Mouse (Mus musculus): ENCODE measurements around the gene Kras. TPM values are rescaled to one million over a fixed set of nuclear protein-coding genes. Genes with fewer than 3 reads are reported as not detected.

Gene Kras
- polyA plus RNA-seq, 1 experiment from 2014 or later = 81.1 TPM

- peaks cover 11% of the 10 kb centered on the region; the same call in 1 of the 2 replicates for H3K36me3 ChIP-seq (ENCODE audit: control insufficient read depth, insufficient read depth, low read length)
- H3K27ac ChIP-seq (ENCODE audit: low read length) = no peak overlapping the region
- H3K4me2 ChIP-seq (replicated peaks; ENCODE audit: low read depth, low read length) = no peak overlapping the region
- no peak for ATAC-seq (ENCODE audit: insufficient number of reproducible peaks, insufficient read depth, low FRiP score, low read depth)
- 76% methylated on average over 4 of the region's 4 CpGs for WGBS
- H3K9me3 ChIP-seq (ENCODE audit: control insufficient read depth, low read depth, low read length) = no peaks in the 10 kb centered on the region
- H3K27me3 ChIP-seq (ENCODE audit: control insufficient read depth, insufficient read depth, low read length) = no peaks in the 10 kb centered on the region
- H3K4me3 ChIP-seq (ENCODE audit: low read depth, low read length) = no peak overlapping the region
- H3K9ac ChIP-seq (replicated peaks; ENCODE audit: low read depth, low read length) = no peak overlapping the region
- no peaks in the 10 kb centered on the region for H3K4me1 ChIP-seq (ENCODE audit: control insufficient read depth, insufficient read depth, low read length)
Observed at GRCm38 (mm10) chr6:145237148-145237547, 12.9 kb downstream of the Kras start.

GRCm38 (mm10) chr6:145235367-145235766 is 14.7 kb downstream of the Kras start:
- H3K9ac ChIP-seq (replicated peaks; ENCODE audit: low read depth, low read length) = no peak overlapping the region
- H3K36me3 ChIP-seq (ENCODE audit: control insufficient read depth, insufficient read depth, low read length) = peaks cover 20% of the 10 kb centered on the region
- H3K27me3 ChIP-seq (ENCODE audit: control insufficient read depth, insufficient read depth, low read length) = no peaks in the 10 kb centered on the region
- 93% methylated on average over 6 of the region's 6 CpGs for WGBS
- no peaks in the 10 kb centered on the region for H3K4me1 ChIP-seq (ENCODE audit: control insufficient read depth, insufficient read depth, low read length)
- no peak overlapping the region for H3K27ac ChIP-seq (ENCODE audit: low read length)
- no peaks in the 10 kb centered on the region for H3K9me3 ChIP-seq (ENCODE audit: control insufficient read depth, low read depth, low read length)
- H3K4me3 ChIP-seq (ENCODE audit: low read depth, low read length) = no peak overlapping the region
- no peak for ATAC-seq (ENCODE audit: insufficient number of reproducible peaks, insufficient read depth, low FRiP score, low read depth)
- no peak overlapping the region for H3K4me2 ChIP-seq (replicated peaks; ENCODE audit: low read depth, low read length)

GRCm38 (mm10) chr6:145234391-145234790 is 15.6 kb downstream of the Kras start:
- H3K4me1 ChIP-seq (ENCODE audit: control insufficient read depth, insufficient read depth, low read length) = no peaks in the 10 kb centered on the region
- no peaks in the 10 kb centered on the region for H3K27me3 ChIP-seq (ENCODE audit: control insufficient read depth, insufficient read depth, low read length)
- no peak overlapping the region for H3K27ac ChIP-seq (ENCODE audit: low read length)
- no peak overlapping the region for H3K4me2 ChIP-seq (replicated peaks; ENCODE audit: low read depth, low read length)
- no peak overlapping the region for H3K9ac ChIP-seq (replicated peaks; ENCODE audit: low read depth, low read length)
- whole genome bisulfite sequencing = 80% methylated on average over 1 of the region's 1 CpGs
- no peak for ATAC-seq (ENCODE audit: insufficient number of reproducible peaks, insufficient read depth, low FRiP score, low read depth)
- H3K4me3 ChIP-seq (ENCODE audit: low read depth, low read length) = no peak overlapping the region
- peaks cover 18% of the 10 kb centered on the region for H3K36me3 ChIP-seq (ENCODE audit: control insufficient read depth, insufficient read depth, low read length)
- H3K9me3 ChIP-seq (ENCODE audit: control insufficient read depth, low read depth, low read length) = no peaks in the 10 kb centered on the region

GRCm38 (mm10) chr6:145226296-145226695 is 23.7 kb downstream of the Kras start:
- Histone ChIP-seq H3K27me3 (ENCODE audit: control insufficient read depth, insufficient read depth, low read length) (no peaks in the 10 kb centered on the region), H3K36me3 (ENCODE audit: control insufficient read depth, insufficient read depth, low read length) (peaks cover 12% of the 10 kb centered on the region), H3K4me2 (replicated peaks; ENCODE audit: low read depth, low read length) (no peak overlapping the region), H3K9ac (replicated peaks; ENCODE audit: low read depth, low read length) (no peak overlapping the region), H3K9me3 (ENCODE audit: control insufficient read depth, low read depth, low read length) (no peaks in the 10 kb centered on the region), H3K4me3 (ENCODE audit: low read depth, low read length) (no peak overlapping the region), H3K4me1 (ENCODE audit: control insufficient read depth, insufficient read depth, low read length) (no peaks in the 10 kb centered on the region), H3K27ac (ENCODE audit: low read length) (no peak overlapping the region)
- no peak for ATAC-seq (ENCODE audit: insufficient number of reproducible peaks, insufficient read depth, low FRiP score, low read depth)
- WGBS = 94% methylated on average over 3 of the region's 3 CpGs

- H3K36me3 ChIP-seq (ENCODE audit: control insufficient read depth, insufficient read depth, low read length) = peaks cover 11% of the 10 kb centered on the region; the same call in 1 of the 2 replicates
- no peaks in the 10 kb centered on the region for H3K9me3 ChIP-seq (ENCODE audit: control insufficient read depth, low read depth, low read length)
- H3K4me1 ChIP-seq (ENCODE audit: control insufficient read depth, insufficient read depth, low read length) = no peaks in the 10 kb centered on the region
- H3K4me2 ChIP-seq (replicated peaks; ENCODE audit: low read depth, low read length) = no peak overlapping the region
- ATAC-seq (ENCODE audit: insufficient number of reproducible peaks, insufficient read depth, low FRiP score, low read depth) = no peak
- 89% methylated on average over 6 of the region's 6 CpGs for WGBS
- no peak overlapping the region for H3K9ac ChIP-seq (replicated peaks; ENCODE audit: low read depth, low read length)
- H3K27ac ChIP-seq (ENCODE audit: low read length) = no peak overlapping the region
- H3K27me3 ChIP-seq (ENCODE audit: control insufficient read depth, insufficient read depth, low read length) = no peaks in the 10 kb centered on the region
- no peak overlapping the region for H3K4me3 ChIP-seq (ENCODE audit: low read depth, low read length)
Observed at GRCm38 (mm10) chr6:145224246-145224645, 25.8 kb downstream of the Kras start.

GRCm38 (mm10) chr6:145215826-145216225 is 34.2 kb downstream of the Kras start:
- Histone ChIP-seq H3K9ac (replicated peaks; ENCODE audit: low read depth, low read length) (no peak overlapping the region), H3K27me3 (ENCODE audit: control insufficient read depth, insufficient read depth, low read length) (no peaks in the 10 kb centered on the region), H3K27ac (ENCODE audit: low read length) (no peak overlapping the region), H3K4me2 (replicated peaks; ENCODE audit: low read depth, low read length) (no peak overlapping the region), H3K36me3 (ENCODE audit: control insufficient read depth, insufficient read depth, low read length) (peaks cover 20% of the 10 kb centered on the region), H3K9me3 (ENCODE audit: control insufficient read depth, low read depth, low read length) (no peaks in the 10 kb centered on the region), H3K4me3 (ENCODE audit: low read depth, low read length) (no peak overlapping the region), H3K4me1 (ENCODE audit: control insufficient read depth, insufficient read depth, low read length) (0 out of 2 replicates have a peak, but pooled peaks cover 6% of the 10 kb centered on the region)
- no peak for ATAC-seq (ENCODE audit: insufficient number of reproducible peaks, insufficient read depth, low FRiP score, low read depth)
- WGBS = 87% methylated on average over 3 of the region's 3 CpGs

GRCm38 (mm10) chr6:145213916-145214315 is 36.1 kb downstream of the Kras start:
- ATAC-seq (ENCODE audit: insufficient number of reproducible peaks, insufficient read depth, low FRiP score, low read depth) = no peak
- Histone ChIP-seq H3K9ac (replicated peaks; ENCODE audit: low read depth, low read length) (no peak overlapping the region), H3K4me3 (ENCODE audit: low read depth, low read length) (no peak overlapping the region), H3K27me3 (ENCODE audit: control insufficient read depth, insufficient read depth, low read length) (no peaks in the 10 kb centered on the region), H3K9me3 (ENCODE audit: control insufficient read depth, low read depth, low read length) (no peaks in the 10 kb centered on the region), H3K4me1 (ENCODE audit: control insufficient read depth, insufficient read depth, low read length) (peaks cover 9% of the 10 kb centered on the region; the same call in 1 of the 2 replicates), H3K4me2 (replicated peaks; ENCODE audit: low read depth, low read length) (no peak overlapping the region), H3K27ac (ENCODE audit: low read length) (no peak overlapping the region), H3K36me3 (ENCODE audit: control insufficient read depth, insufficient read depth, low read length) (peaks cover 16% of the 10 kb centered on the region)
- WGBS = 77% methylated on average over 2 of the region's 2 CpGs

- Histone ChIP-seq H3K9me3 (ENCODE audit: control insufficient read depth, low read depth, low read length) (no peaks in the 10 kb centered on the region), H3K27me3 (ENCODE audit: control insufficient read depth, insufficient read depth, low read length) (no peaks in the 10 kb centered on the region), H3K27ac (ENCODE audit: low read length) (peak overlapping the region; percentile 96), H3K4me1 (ENCODE audit: control insufficient read depth, insufficient read depth, low read length) (peaks cover 9% of the 10 kb centered on the region; the same call in 1 of the 2 replicates), H3K4me3 (ENCODE audit: low read depth, low read length) (peak overlapping the region; percentile 77), H3K9ac (replicated peaks; ENCODE audit: low read depth, low read length) (peak overlapping the region; percentile 84), H3K4me2 (replicated peaks; ENCODE audit: low read depth, low read length) (peak overlapping the region; percentile 83), H3K36me3 (ENCODE audit: control insufficient read depth, insufficient read depth, low read length) (peaks cover 7% of the 10 kb centered on the region)
- 2% methylated on average over 21 of the region's 21 CpGs for WGBS
- 0 out of 2 replicates have a peak, but pooled peaks have one; percentile 16 for ATAC-seq (ENCODE audit: insufficient number of reproducible peaks, insufficient read depth, low FRiP score, low read depth)
Observed at GRCm38 (mm10) chr6:145211376-145212305, 38.4 kb downstream of the Kras start.

All from stomach, embryonic 14.5 days (tissue).